Mouse (Mus musculus): ENCODE data around the gene Prss12.

DNA sequence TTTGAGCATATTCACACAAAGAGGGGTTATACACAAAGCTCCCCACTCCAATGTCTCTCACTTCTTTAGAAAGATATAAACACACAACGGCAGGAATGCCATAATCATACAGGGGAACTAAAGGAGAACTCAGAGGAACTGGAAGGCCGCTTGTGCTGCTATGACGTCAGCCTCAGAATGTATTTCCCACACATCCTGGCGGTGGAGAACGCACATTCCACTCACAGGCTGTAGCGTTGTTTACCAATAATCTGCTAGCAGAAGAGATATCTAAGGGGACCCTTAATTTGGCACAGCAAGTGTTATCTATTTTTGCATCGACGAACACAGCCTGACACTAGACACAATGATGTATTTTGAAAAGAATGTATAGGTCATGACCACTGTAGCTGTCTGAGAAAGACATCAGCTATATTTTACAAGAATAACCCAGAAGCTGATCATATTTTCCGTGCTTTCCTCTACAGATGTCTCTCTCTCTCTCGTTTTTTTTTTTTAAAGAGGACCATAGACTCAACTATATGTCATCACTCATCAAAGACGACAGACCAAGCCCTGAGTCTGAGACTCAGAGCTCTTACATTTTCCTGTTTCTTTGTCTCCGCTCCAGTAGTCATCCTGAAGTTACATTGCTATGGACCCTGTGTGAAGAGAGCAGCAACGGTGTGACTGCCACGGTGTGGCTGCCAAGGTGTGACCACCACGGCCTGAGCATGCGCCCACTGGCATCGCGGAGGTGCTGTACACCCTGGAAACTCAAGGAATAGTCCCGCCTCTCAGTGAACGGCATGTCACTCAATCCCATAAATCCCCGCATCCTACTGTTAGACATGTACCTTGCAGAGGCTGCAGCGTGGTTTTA lies 16.9 kb upstream of the Prss12 start:
- TF ChIP-seq CTCF (IDR thresholded peaks at IDR 0.05; ENCODE audit: low read depth, low read length) (no peak), POLR2A (IDR thresholded peaks at IDR 0.05; ENCODE audit: borderline replicate concordance, low read depth, low read length) (no peak)
